Mouse (Mus musculus): Measurements from ENCODE around the gene Itpk1. TPM values are rescaled to one million over a fixed set of nuclear protein-coding genes. Genes with fewer than 3 reads are reported as not detected.

Gene Itpk1
- polyA plus RNA-seq, 1 experiment from 2014 or later = 10.9 TPM

DNA sequence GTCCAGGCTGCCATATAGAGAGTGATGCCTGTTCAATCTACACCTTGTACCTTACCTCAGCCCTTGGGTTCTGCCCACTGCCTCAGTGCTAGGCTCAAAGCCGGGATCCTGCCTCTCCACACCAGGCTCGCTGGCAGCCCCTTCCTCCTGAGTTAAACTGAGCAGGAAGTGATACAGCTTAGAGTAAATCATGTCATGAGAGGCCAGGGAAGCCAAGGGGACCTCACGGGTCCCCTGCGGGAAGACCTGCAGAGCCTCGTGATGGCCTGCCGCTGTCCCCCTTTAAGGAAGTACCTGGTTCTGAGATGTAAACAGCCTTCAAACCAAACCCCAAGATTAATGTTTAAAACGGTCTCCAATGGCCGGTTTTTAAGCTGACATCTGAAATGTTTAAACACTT is 32.6 kb downstream of the Itpk1 start:
- no peaks in the 10 kb centered on the region for H3K27me3 ChIP-seq (replicated peaks; ENCODE audit: insufficient read depth, low read length)
- no peak overlapping the region for H3K27ac ChIP-seq (ENCODE audit: low read length)
- DNase-seq (ENCODE audit: low spot score) (no peak), ATAC-seq (no peak)
- no peak overlapping the region for H3K4me2 ChIP-seq (replicated peaks; ENCODE audit: low read depth, low read length)
- H3K9me3 ChIP-seq (ENCODE audit: low read length) = no peaks in the 10 kb centered on the region
- H3K4me3 ChIP-seq (ENCODE audit: low read depth, low read length) = no peak overlapping the region
- H3K9ac ChIP-seq (replicated peaks; ENCODE audit: low read depth) = no peak overlapping the region
- TF ChIP-seq EP300 (IDR thresholded peaks at IDR 0.05) (no peak), CTCF (IDR thresholded peaks at IDR 0.05) (no peak)
- 22% methylated on average over 8 of the region's 8 CpGs for whole genome bisulfite sequencing
- peaks cover 3% of the 10 kb centered on the region; the same call in 1 of the 2 replicates for H3K4me1 ChIP-seq (ENCODE audit: insufficient read depth, low read depth, low read length)
- no peaks in the 10 kb centered on the region for H3K36me3 ChIP-seq (ENCODE audit: insufficient read depth, low read length)

DNA sequence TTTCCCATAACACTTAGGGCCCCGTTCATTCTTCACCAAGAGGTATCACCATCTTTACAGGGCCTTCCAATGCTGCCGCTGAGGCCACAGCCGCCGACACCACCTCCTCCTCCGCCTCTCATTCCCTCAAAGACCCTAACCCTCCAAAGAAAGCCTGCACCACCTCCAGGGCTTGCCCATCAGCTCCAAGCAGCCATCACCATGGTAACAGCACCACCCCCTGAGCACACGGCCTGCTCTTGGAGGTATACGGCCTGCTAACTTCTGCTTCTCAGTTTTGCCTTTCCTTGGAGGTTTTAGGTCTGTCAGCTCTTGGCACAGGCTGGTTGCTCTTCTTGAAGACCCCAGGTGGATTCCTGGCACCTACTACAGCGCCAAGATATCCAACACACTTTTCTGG is 33.9 kb downstream of the Itpk1 start:
- Histone ChIP-seq H3K36me3 (ENCODE audit: insufficient read depth, low read length) (no peaks in the 10 kb centered on the region), H3K9ac (replicated peaks; ENCODE audit: low read depth) (no peak overlapping the region), H3K27ac (ENCODE audit: low read length) (no peak overlapping the region), H3K4me1 (ENCODE audit: insufficient read depth, low read depth, low read length) (peaks cover 3% of the 10 kb centered on the region; the same call in 1 of the 2 replicates), H3K27me3 (replicated peaks; ENCODE audit: insufficient read depth, low read length) (no peaks in the 10 kb centered on the region), H3K9me3 (ENCODE audit: low read length) (no peaks in the 10 kb centered on the region), H3K4me3 (ENCODE audit: low read depth, low read length) (no peak overlapping the region), H3K4me2 (replicated peaks; ENCODE audit: low read depth, low read length) (no peak overlapping the region)
- WGBS = 77% methylated on average over 8 of the region's 8 CpGs
- ATAC-seq = no peak
- TF ChIP-seq CTCF (IDR thresholded peaks at IDR 0.05) (no peak), EP300 (IDR thresholded peaks at IDR 0.05) (no peak)
- no peak for DNase-seq (ENCODE audit: low spot score)

DNA sequence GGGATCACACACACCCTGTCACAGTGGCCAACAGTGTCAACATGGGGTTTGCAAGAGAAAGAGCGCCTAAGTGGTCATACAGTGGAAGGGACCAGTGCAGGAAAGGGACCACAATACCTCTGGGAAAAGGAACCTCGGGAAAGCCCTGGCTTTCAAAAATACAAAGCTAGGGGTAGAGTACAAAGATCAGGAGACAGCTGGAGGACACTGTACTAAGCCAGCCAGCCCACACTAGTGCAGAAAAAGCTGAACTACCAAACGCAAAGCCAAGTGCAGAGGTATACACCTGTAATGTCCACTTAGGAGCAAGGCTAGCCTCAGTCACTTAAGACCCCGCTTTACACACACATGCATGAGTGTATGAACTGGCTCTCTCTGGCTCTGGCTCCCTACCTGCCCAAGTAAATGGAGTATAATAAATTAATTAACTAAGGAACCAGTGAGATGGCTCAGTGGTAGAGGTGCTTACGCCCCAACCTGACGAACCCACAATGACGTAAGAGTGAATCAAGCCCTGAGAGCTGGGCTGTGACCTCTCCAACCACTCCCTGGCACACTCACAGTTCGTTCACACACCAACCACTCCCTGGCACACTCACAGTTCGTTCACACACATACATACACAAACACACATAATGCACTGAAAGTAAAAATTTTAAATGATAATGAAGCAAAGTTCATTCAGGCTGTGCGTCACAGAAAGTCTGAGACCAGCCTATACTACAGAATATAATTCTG is 39.1 kb downstream of the Itpk1 start:
- ATAC-seq = no peak
- Histone ChIP-seq H3K27ac (ENCODE audit: low read length) (no peak overlapping the region), H3K4me2 (replicated peaks; ENCODE audit: low read depth, low read length) (no peak overlapping the region), H3K9ac (replicated peaks; ENCODE audit: low read depth) (no peak overlapping the region), H3K36me3 (ENCODE audit: insufficient read depth, low read length) (no peaks in the 10 kb centered on the region), H3K9me3 (ENCODE audit: low read length) (no peaks in the 10 kb centered on the region), H3K4me1 (ENCODE audit: insufficient read depth, low read depth, low read length) (no peaks in the 10 kb centered on the region), H3K27me3 (replicated peaks; ENCODE audit: insufficient read depth, low read length) (no peaks in the 10 kb centered on the region), H3K4me3 (ENCODE audit: low read depth, low read length) (no peak overlapping the region)
- no peak for TF ChIP-seq CTCF (IDR thresholded peaks at IDR 0.05)
- TF ChIP-seq EP300 (IDR thresholded peaks at IDR 0.05) = no peak
- 77% methylated on average over 10 of the region's 10 CpGs for WGBS
- no peak for DNase-seq (ENCODE audit: low spot score)

DNA sequence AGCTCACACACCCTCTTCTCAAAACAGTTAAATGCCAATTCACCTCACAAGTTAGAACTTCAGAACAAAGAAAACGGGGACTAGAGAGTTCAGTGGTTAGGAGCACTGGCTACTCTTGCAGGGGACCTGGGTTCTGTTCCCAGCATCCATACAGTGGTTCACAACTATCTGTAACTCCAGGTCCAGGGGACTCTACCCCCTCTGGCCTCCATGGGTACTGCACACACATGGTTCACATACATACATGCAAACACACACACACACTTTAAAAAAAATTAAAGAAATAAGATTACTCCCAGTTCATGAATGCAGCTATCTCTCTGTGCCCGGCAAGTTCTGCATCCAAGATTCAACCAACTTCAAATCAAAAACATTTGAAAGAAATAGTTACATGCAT is 40.7 kb downstream of the Itpk1 start:
- Histone ChIP-seq H3K9ac (replicated peaks; ENCODE audit: low read depth) (no peak overlapping the region), H3K9me3 (ENCODE audit: low read length) (no peaks in the 10 kb centered on the region), H3K4me3 (ENCODE audit: low read depth, low read length) (no peak overlapping the region), H3K27me3 (replicated peaks; ENCODE audit: insufficient read depth, low read length) (no peaks in the 10 kb centered on the region), H3K36me3 (ENCODE audit: insufficient read depth, low read length) (no peaks in the 10 kb centered on the region), H3K27ac (ENCODE audit: low read length) (no peak overlapping the region), H3K4me1 (ENCODE audit: insufficient read depth, low read depth, low read length) (no peaks in the 10 kb centered on the region), H3K4me2 (replicated peaks; ENCODE audit: low read depth, low read length) (no peak overlapping the region)
- TF ChIP-seq CTCF (IDR thresholded peaks at IDR 0.05) (no peak), EP300 (IDR thresholded peaks at IDR 0.05) (no peak)
- ATAC-seq (no peak), DNase-seq (ENCODE audit: low spot score) (no peak)
- 96% methylated on average over 2 of the region's 2 CpGs for WGBS

DNA sequence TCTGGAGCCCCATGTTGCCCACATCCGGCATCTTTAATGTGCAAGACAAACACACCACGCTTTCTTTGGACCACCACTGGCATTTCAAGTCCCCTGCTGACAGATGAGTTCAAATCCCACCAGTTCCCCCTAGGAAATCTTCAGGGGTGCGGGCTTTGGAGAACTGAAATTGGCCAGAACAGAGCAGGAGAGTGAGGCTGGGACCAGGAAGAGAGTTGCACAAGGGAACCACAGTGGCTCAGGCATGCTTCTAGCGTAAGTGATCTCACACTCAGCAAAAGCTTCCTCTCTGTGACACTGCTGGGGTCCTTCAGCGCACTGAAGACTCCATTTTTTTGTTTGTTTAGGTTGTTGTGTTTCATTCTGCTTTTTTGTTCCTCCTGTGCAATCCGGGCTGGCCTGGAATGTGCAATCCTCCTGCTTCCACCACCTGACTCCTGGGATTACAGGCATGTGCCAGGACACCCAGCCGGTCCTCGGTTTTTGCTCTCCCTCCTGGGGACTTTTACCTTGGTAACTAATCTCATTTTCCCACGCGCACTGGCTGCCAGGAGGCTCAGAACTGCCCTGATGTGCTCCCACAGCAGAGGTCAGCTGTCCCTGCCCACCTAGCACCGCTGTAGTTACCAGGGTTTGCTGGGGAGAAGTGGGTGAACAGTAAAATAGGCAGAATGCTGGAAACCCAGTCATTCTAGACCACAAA is 41.2 kb downstream of the Itpk1 start:
- Histone ChIP-seq H3K4me2 (replicated peaks; ENCODE audit: low read depth, low read length) (no peak overlapping the region), H3K27ac (ENCODE audit: low read length) (no peak overlapping the region), H3K9me3 (ENCODE audit: low read length) (no peaks in the 10 kb centered on the region), H3K27me3 (replicated peaks; ENCODE audit: insufficient read depth, low read length) (no peaks in the 10 kb centered on the region), H3K36me3 (ENCODE audit: insufficient read depth, low read length) (no peaks in the 10 kb centered on the region), H3K4me1 (ENCODE audit: insufficient read depth, low read depth, low read length) (no peaks in the 10 kb centered on the region), H3K9ac (replicated peaks; ENCODE audit: low read depth) (no peak overlapping the region), H3K4me3 (ENCODE audit: low read depth, low read length) (no peak overlapping the region)
- TF ChIP-seq CTCF (IDR thresholded peaks at IDR 0.05) (no peak), EP300 (IDR thresholded peaks at IDR 0.05) (no peak)
- no peak; the same call in 1 of the 2 replicates for ATAC-seq
- 76% methylated on average over 11 of the region's 11 CpGs for WGBS
- DNase-seq (ENCODE audit: low spot score) = no peak

DNA sequence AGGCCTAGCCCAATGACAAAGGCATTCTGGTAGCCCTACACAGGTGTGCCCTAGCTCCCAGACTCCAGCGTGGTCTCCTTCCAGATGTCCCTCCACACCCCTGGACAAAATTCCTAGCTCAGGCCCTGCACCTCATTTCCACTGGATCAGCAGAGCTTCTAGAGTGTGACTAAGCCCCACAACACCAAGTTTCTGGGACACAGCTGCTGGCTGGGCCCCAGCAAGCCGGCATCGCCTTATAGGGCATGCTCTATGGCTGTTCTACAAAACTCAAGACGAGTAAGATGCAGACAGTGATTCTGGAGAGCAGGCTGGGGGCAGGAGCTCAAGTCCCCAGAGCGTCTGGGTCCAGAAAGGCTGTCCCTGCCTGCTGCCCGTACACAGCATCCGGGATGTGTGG is 43.0 kb downstream of the Itpk1 start:
- TF ChIP-seq CTCF (IDR thresholded peaks at IDR 0.05) (no peak), EP300 (IDR thresholded peaks at IDR 0.05) (no peak)
- ATAC-seq (peak; percentile 30), DNase-seq (ENCODE audit: low spot score) (no peak)
- no peak overlapping the region for H3K4me3 ChIP-seq (ENCODE audit: low read depth, low read length)
- WGBS = 67% methylated on average over 7 of the region's 7 CpGs
- H3K27ac ChIP-seq (ENCODE audit: low read length) = no peak overlapping the region
- H3K4me2 ChIP-seq (replicated peaks; ENCODE audit: low read depth, low read length) = no peak overlapping the region
- H3K27me3 ChIP-seq (replicated peaks; ENCODE audit: insufficient read depth, low read length) = no peaks in the 10 kb centered on the region
- H3K36me3 ChIP-seq (ENCODE audit: insufficient read depth, low read length) = no peaks in the 10 kb centered on the region
- H3K9me3 ChIP-seq (ENCODE audit: low read length) = no peaks in the 10 kb centered on the region
- H3K9ac ChIP-seq (replicated peaks; ENCODE audit: low read depth) = no peak overlapping the region
- no peaks in the 10 kb centered on the region for H3K4me1 ChIP-seq (ENCODE audit: insufficient read depth, low read depth, low read length)
